14 mouse cellular contexts compared by ENCODE assay signal in genomic region chr11:33993496-33993895, GRCm38 (mm10). TPM values are rescaled to one million over a fixed set of nuclear protein-coding genes. Genes with fewer than 3 reads are reported as not detected.
A peak's percentile ranks its signal among the peaks of the same experiment; 100 is the strongest.
DNase-seq lines count a peak whose midpoint lies in the region; ATAC-seq and TF ChIP-seq lines count a peak whose summit lies in the region.
"Had no signal": no experiment of that assay in that cellular context is flagged by ENCODE, and none has a peak within 500 bp of the region (broad histone marks: within the 10 kb centered on the region; RNA-seq: fewer than 3 reads in every experiment).

No protein-coding gene starts in this region.

- H3K4me1 ChIP-seq in hindbrain, embryonic 14.5 days (replicated peaks; ENCODE audit: control insufficient read depth, insufficient read depth, low read length), result peaks cover 22% of the 10 kb centered on the region
- peaks cover 25% of the 10 kb centered on the region for H3K4me1 ChIP-seq in hindbrain, embryonic 13.5 days (replicated peaks)
- no peaks in the 10 kb centered on the region for H3K4me1 ChIP-seq in lung, postnatal 0 days (ENCODE audit: insufficient read depth, low read depth, low read length)
- 0 out of 2 replicates have a peak, but pooled peaks cover 8% of the 10 kb centered on the region for H3K4me1 ChIP-seq in intestine, embryonic 15.5 days (replicated peaks)
- 0 out of 2 replicates have a peak, but pooled peaks cover 4% of the 10 kb centered on the region for H3K4me1 ChIP-seq in stomach, embryonic 14.5 days (ENCODE audit: control insufficient read depth, insufficient read depth, low read length)

- TF ChIP-seq CTCF in lung, postnatal 0 days (IDR thresholded peaks at IDR 0.05), result peak; percentile 20; the same call in 1 of the 2 replicates

- ATAC-seq in hindbrain, embryonic 14.5 days (ENCODE audit: low FRiP score), result no peak
- ATAC-seq in hindbrain, embryonic 13.5 days (ENCODE audit: low FRiP score), result no peak; the same call in 1 of the 2 replicates
- ATAC-seq in lung, postnatal 0 days, result no peak
- no peak for ATAC-seq in intestine, embryonic 15.5 days
- ATAC-seq in stomach, embryonic 14.5 days (ENCODE audit: insufficient number of reproducible peaks, insufficient read depth, low FRiP score, low read depth), result no peak
- ATAC-seq: CD4-positive, CD25-positive, alpha-beta regulatory T cell, adult 4 months; inflammation-experienced regulatory T-cells, adult 6 months; Patski had no signal

- H3K27me3 ChIP-seq in hindbrain, embryonic 14.5 days (ENCODE audit: control insufficient read depth, insufficient read depth, low read length), result no peaks in the 10 kb centered on the region
- no peaks in the 10 kb centered on the region for H3K27me3 ChIP-seq in hindbrain, embryonic 13.5 days
- H3K27me3 ChIP-seq in lung, postnatal 0 days (replicated peaks; ENCODE audit: insufficient read depth, low read length), result no peaks in the 10 kb centered on the region
- H3K27me3 ChIP-seq in intestine, embryonic 15.5 days (replicated peaks), result 0 out of 2 replicates have a peak, but pooled peaks cover 4% of the 10 kb centered on the region
- H3K27me3 ChIP-seq in stomach, embryonic 14.5 days (ENCODE audit: control insufficient read depth, insufficient read depth, low read length), result 0 out of 2 replicates have a peak, but pooled peaks cover 3% of the 10 kb centered on the region

- no peak overlapping the region for H3K9ac ChIP-seq in hindbrain, embryonic 14.5 days
- no peak overlapping the region for H3K9ac ChIP-seq in hindbrain, embryonic 13.5 days
- H3K9ac ChIP-seq in lung, postnatal 0 days (replicated peaks; ENCODE audit: low read depth), result no peak overlapping the region
- H3K9ac ChIP-seq in intestine, embryonic 15.5 days, result no peak overlapping the region
- no peak overlapping the region for H3K9ac ChIP-seq in stomach, embryonic 14.5 days (replicated peaks; ENCODE audit: low read depth, low read length)

- no peaks in the 10 kb centered on the region for H3K36me3 ChIP-seq in hindbrain, embryonic 14.5 days (replicated peaks; ENCODE audit: control insufficient read depth, insufficient read depth)
- no peaks in the 10 kb centered on the region for H3K36me3 ChIP-seq in hindbrain, embryonic 13.5 days
- no peaks in the 10 kb centered on the region for H3K36me3 ChIP-seq in lung, postnatal 0 days (ENCODE audit: insufficient read depth, low read length)
- no peaks in the 10 kb centered on the region for H3K36me3 ChIP-seq in intestine, embryonic 15.5 days
- H3K36me3 ChIP-seq in stomach, embryonic 14.5 days (ENCODE audit: control insufficient read depth, insufficient read depth, low read length), result no peaks in the 10 kb centered on the region

- WGBS in hindbrain, embryonic 14.5 days, result 58% methylated on average over 5 of the region's 5 CpGs
- WGBS in hindbrain, embryonic 13.5 days, result 64% methylated on average over 5 of the region's 5 CpGs
- WGBS in lung, postnatal 0 days, result 51% methylated on average over 5 of the region's 5 CpGs
- 55% methylated on average over 5 of the region's 5 CpGs for WGBS in intestine, embryonic 15.5 days
- 43% methylated on average over 5 of the region's 5 CpGs for WGBS in stomach, embryonic 14.5 days

- no peak overlapping the region for H3K4me3 ChIP-seq in hindbrain, embryonic 14.5 days (replicated peaks; ENCODE audit: low read length)
- H3K4me3 ChIP-seq in hindbrain, embryonic 13.5 days, result no peak overlapping the region
- H3K4me3 ChIP-seq in lung, postnatal 0 days (ENCODE audit: low read depth, low read length), result no peak overlapping the region
- H3K4me3 ChIP-seq in intestine, embryonic 15.5 days (replicated peaks), result peak overlapping the region; percentile 19; the same call in 1 of the 2 replicates
- H3K4me3 ChIP-seq in stomach, embryonic 14.5 days (ENCODE audit: low read depth, low read length), result no peak overlapping the region

- no peak for TF ChIP-seq EP300 in lung, postnatal 0 days (IDR thresholded peaks at IDR 0.05)

- H3K27ac ChIP-seq in hindbrain, embryonic 14.5 days, result no peak overlapping the region
- no peak overlapping the region for H3K27ac ChIP-seq in hindbrain, embryonic 13.5 days
- H3K27ac ChIP-seq in lung, postnatal 0 days (ENCODE audit: low read length), result no peak overlapping the region
- 0 out of 2 replicates have a peak overlapping the region, but pooled peaks have one; percentile 32 for H3K27ac ChIP-seq in intestine, embryonic 15.5 days
- H3K27ac ChIP-seq in stomach, embryonic 14.5 days (ENCODE audit: low read length), result no peak overlapping the region
- H3K27ac ChIP-seq: layer of hippocampus, adult 2 months had no signal

- H3K9me3 ChIP-seq in hindbrain, embryonic 14.5 days (ENCODE audit: control insufficient read depth, low read length), result no peaks in the 10 kb centered on the region
- no peaks in the 10 kb centered on the region for H3K9me3 ChIP-seq in hindbrain, embryonic 13.5 days
- no peaks in the 10 kb centered on the region for H3K9me3 ChIP-seq in lung, postnatal 0 days (ENCODE audit: low read length)
- no peaks in the 10 kb centered on the region for H3K9me3 ChIP-seq in intestine, embryonic 15.5 days
- no peaks in the 10 kb centered on the region for H3K9me3 ChIP-seq in stomach, embryonic 14.5 days (ENCODE audit: control insufficient read depth, low read depth, low read length)

- peak overlapping the region; percentile 42 for H3K4me2 ChIP-seq in hindbrain, embryonic 14.5 days (replicated peaks)
- H3K4me2 ChIP-seq in hindbrain, embryonic 13.5 days, result no peak overlapping the region
- no peak overlapping the region for H3K4me2 ChIP-seq in lung, postnatal 0 days (replicated peaks; ENCODE audit: low read depth, low read length)
- H3K4me2 ChIP-seq in intestine, embryonic 15.5 days (replicated peaks), result peak overlapping the region; percentile 48
- H3K4me2 ChIP-seq in stomach, embryonic 14.5 days (replicated peaks; ENCODE audit: low read depth, low read length), result peak overlapping the region; percentile 32; the same call in 1 of the 2 replicates

- DNase-seq in hindbrain, embryonic 14.5 days (ENCODE audit: low spot score), result no peak
- no peak for DNase-seq in lung, postnatal 0 days (ENCODE audit: low spot score)
- DNase-seq in lung, postnatal 14 days, result no peak
- DNase-seq in adrenal gland, postnatal 10 days, result no peak
- DNase-seq in cerebellum, adult 18-20 months, result no peak
- DNase-seq: thymus, postnatal 14 days had no signal

RNA-seq across cellular contexts. Expression of gene Kcnip1, which starts 0.5 kb away (rescaled TPM):
- polyA plus RNA-seq in hindbrain, embryonic 14.5 days (2014; fragmentation: Nextera tagmentation; extraction: Ambion mirVana), result 110 and 126 TPM in 2 replicates
- polyA plus RNA-seq in hindbrain, embryonic 13.5 days (2015; fragmentation: Nextera tagmentation; extraction: Ambion mirVana), result 71.3 and 75.5 TPM in 2 replicates
- 0.18 and 0.27 TPM in 2 replicates for polyA plus RNA-seq in lung, postnatal 0 days (2015; fragmentation: Nextera tagmentation; extraction: Ambion mirVana)
- polyA plus RNA-seq in intestine, embryonic 15.5 days (2015; fragmentation: Nextera tagmentation; extraction: Ambion mirVana), result 8.8 and 10.2 TPM in 2 replicates
- 10.3 and 11.1 TPM in 2 replicates for polyA plus RNA-seq in stomach, embryonic 14.5 days (2014; fragmentation: Nextera tagmentation; extraction: Ambion mirVana)
- 1 to 10 TPM; 3.9 to 4.8 TPM for total RNA-seq in adrenal gland, postnatal 10 days (2021)
- polyA plus RNA-seq: CD4-positive, CD25-positive, alpha-beta regulatory T cell, adult 4 months; Patski; spleen, adult 2 months had no signal

RNA-seq across cellular contexts. Expression of gene Kcnmb1, which starts 30.7 kb away (rescaled TPM):
- polyA plus RNA-seq in hindbrain, embryonic 14.5 days (2014; fragmentation: Nextera tagmentation; extraction: Ambion mirVana), result 0.18 and 0.25 TPM in 2 replicates
- 0.27 and 0.52 TPM in 2 replicates for polyA plus RNA-seq in hindbrain, embryonic 13.5 days (2015; fragmentation: Nextera tagmentation; extraction: Ambion mirVana)
- 0.66 and 0.74 TPM in 2 replicates for polyA plus RNA-seq in lung, postnatal 0 days (2015; fragmentation: Nextera tagmentation; extraction: Ambion mirVana)
- 1.8 and 2.0 TPM in 2 replicates for polyA plus RNA-seq in intestine, embryonic 15.5 days (2015; fragmentation: Nextera tagmentation; extraction: Ambion mirVana)
- polyA plus RNA-seq in stomach, embryonic 14.5 days (2014; fragmentation: Nextera tagmentation; extraction: Ambion mirVana), result 2.5 and 3.0 TPM in 2 replicates
- total RNA-seq in adrenal gland, postnatal 10 days (2021), result under 1 TPM; 0.12 to 0.42 TPM
- polyA plus RNA-seq: Patski had no signal

RNA-seq across cellular contexts. Expression of gene Lcp2, which starts 53.2 kb away (rescaled TPM):
- polyA plus RNA-seq in hindbrain, embryonic 14.5 days (2014; fragmentation: Nextera tagmentation; extraction: Ambion mirVana), result 1.8 and 2.0 TPM in 2 replicates
- 1.5 and 1.8 TPM in 2 replicates for polyA plus RNA-seq in hindbrain, embryonic 13.5 days (2015; fragmentation: Nextera tagmentation; extraction: Ambion mirVana)
- 4.5 and 4.9 TPM in 2 replicates for polyA plus RNA-seq in lung, postnatal 0 days (2015; fragmentation: Nextera tagmentation; extraction: Ambion mirVana)
- 3.6 and 3.7 TPM in 2 replicates for polyA plus RNA-seq in intestine, embryonic 15.5 days (2015; fragmentation: Nextera tagmentation; extraction: Ambion mirVana)
- 2.4 and 4.1 TPM in 2 replicates for polyA plus RNA-seq in stomach, embryonic 14.5 days (2014; fragmentation: Nextera tagmentation; extraction: Ambion mirVana)
- 1 to 10 TPM; 5.0 to 5.5 TPM for total RNA-seq in adrenal gland, postnatal 10 days (2021)
- polyA plus RNA-seq: Patski had no signal

Comparison
In these comparisons a context has a peak if more than half of its experiments do, and no peak if none do; other contexts are left out.
1. H3K4me2 ChIP-seq: peak in hindbrain, embryonic 14.5 days (single experiment), intestine, embryonic 15.5 days (single experiment) and stomach, embryonic 14.5 days (single experiment); none in hindbrain, embryonic 13.5 days (single experiment) and lung, postnatal 0 days (single experiment).